Mouse (Mus musculus) left cerebral cortex, postnatal 36 days (tissue): ENCODE measurements around the gene Nfkb1. TPM values are rescaled to one million over a fixed set of nuclear protein-coding genes. Genes with fewer than 3 reads are reported as not detected.
A peak's percentile ranks its signal among the peaks of the same experiment; 100 is the strongest.

Source experiments
- DNase-seq, 2 experiments: peaks; one replicate each; pipeline ENCODE4 v3.0.0; 2021 to 2022; ENCODE audit warnings: low spot score in 2 of 2, mixed read lengths in 1 of 2
- intact Hi-C: fragments of 180-260 bp; cut with DNase I; formaldehyde crosslinking; loops from one replicate; pipeline ENCODE4 v1.15.1; 2025
- total RNA-seq, 2 experiments: library from RNA; stranded (reverse); gene quantifications; 2 replicates each; pipeline ENCODE4 v1.2.3; 2021

Nfkb1 gene
- total RNA-seq, 2 experiments from 2014 or later, result 16.3 to 23.0 TPM

DNA sequence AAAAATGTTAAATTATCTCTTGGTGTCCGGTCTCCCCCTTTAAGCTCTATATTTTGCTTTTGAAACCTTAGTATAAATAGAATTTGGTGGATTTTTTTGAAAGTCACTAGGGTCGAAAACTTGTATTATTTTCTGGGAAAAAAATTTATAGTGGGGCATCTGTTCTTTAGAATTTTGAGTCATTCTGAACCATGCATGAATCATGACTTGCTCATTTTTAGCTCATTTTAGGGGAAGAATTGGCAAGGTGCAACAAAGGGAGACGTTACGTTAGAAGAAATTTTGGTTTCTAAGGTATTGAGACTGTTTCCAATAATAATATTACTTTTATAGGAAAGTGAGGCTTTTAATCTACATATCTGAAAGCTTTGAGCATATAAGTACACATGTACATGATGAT lies 20.3 kb upstream of the Nfkb1 start:
- intact Hi-C loops, result loop anchor here (2.0 to 10.0 kb wide), 2 partner anchors 277 to 423 kb away; partner anchors contain the start of gene Ube2d3
- DNase-seq, result no peak

DNA sequence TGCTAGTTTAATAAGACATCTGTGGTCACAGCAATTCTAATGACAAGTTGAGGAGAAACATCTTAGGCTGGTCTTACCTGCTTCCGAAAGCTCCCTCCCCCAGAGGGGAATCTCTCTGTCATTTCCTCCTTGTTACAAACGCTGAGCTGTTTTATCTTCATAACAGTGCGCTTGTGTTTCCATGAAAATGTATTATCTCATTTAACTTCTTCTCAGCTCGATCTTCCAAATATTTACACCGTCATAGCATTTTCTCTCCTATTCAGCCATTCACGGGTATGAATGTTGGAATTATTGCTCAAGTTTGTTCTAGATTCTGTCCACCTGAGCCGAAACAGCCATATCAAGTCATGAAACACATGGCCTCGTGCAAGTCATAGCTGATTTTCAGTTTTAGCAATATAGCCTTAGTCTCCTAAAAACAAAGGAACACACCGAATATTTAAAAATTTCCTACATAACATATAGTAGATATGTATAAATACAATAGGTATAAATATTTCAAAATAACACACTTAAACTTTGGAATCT lies 19.8 kb upstream of the Nfkb1 start:
- no peak for DNase-seq
- intact Hi-C loops, result loop anchor here (10.0 kb wide), 1 partner anchor 276 kb away; the partner anchor contains the start of gene Ube2d3

DNA sequence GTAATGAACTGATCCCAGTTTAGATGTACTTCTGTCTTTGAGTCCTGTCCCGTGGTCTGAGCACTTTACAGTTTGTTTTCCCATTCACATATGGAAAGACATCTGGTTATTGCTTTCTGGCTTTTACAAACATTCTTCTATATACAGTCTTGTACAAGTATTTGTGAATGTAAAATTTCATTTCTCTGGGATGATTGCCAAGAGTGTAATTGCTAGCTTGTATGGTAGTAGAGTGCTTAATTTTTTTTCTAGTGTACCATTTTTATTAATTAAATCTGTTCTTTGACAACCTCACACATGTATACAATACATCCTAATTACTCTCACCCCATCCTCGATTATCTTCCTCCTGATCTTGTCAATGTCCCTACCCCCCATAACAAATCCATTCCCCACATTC lies 12.0 kb upstream of the Nfkb1 start:
- DNase-seq, result no peak
- intact Hi-C loops, result no loop called here

DNA sequence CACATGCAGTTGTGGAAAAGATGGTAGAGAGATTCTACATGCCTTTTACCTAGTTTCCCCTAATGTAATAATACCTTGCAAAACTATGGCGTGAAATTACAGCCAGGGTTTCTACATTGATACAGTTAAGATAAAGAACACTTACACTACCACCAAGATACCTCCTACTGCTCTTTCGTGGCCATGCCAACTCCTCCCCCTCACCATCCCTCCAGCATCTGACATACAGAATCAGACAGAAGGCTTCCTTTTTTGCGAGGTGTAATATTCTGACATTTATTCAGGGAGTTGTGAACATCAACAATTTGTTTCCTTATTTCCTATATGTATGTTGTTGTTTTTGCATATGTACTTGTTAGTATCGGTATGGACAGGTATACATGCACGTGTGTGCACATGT lies 11.3 kb upstream of the Nfkb1 start:
- peak in 1 of 2 experiments; percentile 29 for DNase-seq
- intact Hi-C loops, result no loop called here

DNA sequence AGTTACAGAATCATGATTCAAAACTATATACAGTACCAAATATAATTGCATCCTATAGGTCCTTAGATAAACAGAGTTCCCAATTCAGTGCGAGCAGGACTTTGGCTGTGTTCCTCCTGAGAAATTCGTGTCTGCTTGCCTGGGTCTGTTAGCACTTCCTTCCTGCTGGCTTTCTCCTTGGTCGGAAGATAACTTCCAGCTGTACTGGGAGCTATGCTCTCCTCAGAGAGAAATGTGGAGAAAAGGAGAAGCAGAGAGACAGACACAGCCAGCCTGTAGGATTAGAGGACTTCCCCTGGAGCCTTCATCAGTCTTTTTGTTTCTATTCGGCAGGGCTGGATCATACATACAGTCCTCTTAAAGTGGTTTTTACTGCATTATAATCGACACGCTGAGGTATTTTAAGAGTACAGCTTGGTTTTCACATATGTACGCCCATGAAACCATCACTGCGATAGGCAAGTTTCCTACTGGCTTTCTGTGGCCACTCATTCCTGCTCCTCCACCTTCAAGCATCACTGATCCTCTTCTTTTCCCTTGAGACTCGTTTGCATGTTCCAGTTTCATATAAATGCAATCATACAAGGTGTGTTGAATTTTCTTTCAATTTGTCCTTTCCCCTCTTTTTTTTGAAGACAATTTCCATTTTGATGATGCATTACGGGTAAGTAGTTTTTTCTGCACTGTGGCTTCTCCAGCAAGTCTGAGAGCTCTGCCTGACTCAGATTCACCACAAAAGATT lies 8.3 kb upstream of the Nfkb1 start:
- intact Hi-C loops, result no loop called here
- DNase-seq, result no peak

DNA sequence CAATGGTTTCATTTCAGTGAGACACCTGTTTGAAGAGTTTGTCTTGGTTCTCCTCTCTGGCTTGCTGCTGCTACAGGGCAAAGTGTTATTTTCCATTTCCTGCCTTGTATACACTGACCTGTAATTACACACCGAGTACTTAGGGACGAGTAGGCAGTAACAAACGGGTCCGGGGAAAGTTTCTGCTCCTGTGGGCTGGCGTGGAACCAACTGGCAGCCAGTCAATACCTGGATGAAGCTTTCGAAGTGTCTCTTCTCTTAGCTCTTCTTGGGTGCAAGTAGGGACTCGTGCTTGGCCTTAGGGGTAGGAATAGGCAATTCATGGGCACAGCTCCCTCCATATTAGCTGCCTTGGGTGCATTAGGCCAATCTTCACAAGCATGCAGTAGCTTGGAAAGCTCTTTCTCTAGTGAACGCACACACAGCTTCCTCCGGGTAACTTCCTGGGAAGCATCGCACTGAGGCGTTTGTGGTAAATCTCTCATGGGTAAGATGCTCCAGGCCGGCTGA lies 7.2 kb upstream of the Nfkb1 start:
- no peak for DNase-seq
- intact Hi-C loops, result no loop called here

DNA sequence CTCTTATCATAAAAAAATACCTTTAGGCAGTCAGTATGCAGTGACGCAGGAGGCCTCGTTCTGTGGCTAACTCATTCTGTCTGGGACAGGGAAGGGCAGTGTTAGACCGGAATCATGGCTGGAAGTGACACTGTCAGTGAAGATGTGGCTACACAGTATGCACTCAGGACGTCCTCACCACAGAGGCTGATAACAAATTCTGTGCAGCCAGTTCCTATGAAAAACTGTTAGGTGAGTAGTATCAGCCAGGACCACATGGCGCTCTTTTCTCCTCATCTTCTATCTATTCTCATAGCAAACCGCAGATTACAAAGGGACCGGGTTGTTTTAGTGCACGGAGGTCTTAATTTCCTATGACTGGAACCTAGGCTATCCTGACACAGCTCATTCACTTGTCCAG lies 4.9 kb upstream of the Nfkb1 start:
- intact Hi-C loops, result no loop called here
- DNase-seq, result no peak

DNA sequence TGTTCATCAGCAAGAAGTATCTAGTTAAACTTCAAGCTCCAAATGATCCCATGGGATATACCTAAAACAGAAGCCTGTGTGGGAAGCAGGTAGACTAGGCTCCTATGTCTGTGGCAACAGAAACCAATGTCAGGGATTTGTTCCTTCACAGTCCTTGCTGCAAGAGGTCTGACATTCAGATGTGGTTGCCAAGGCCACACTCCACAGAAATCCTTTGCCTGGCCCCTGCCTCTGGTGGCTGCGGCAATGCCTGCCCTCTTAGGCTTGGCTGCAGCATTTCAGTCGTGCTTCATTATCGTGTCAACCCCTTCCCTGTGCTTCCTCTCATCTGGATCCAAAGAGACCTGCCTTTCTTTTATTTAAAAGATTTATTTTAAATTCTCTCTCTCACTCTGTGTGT lies 1.7 kb upstream of the Nfkb1 start:
- no peak for DNase-seq
- intact Hi-C loops, result loop anchor here (5.0 kb wide), 1 partner anchor 81 kb away; no protein-coding TSS in a partner anchor

DNA sequence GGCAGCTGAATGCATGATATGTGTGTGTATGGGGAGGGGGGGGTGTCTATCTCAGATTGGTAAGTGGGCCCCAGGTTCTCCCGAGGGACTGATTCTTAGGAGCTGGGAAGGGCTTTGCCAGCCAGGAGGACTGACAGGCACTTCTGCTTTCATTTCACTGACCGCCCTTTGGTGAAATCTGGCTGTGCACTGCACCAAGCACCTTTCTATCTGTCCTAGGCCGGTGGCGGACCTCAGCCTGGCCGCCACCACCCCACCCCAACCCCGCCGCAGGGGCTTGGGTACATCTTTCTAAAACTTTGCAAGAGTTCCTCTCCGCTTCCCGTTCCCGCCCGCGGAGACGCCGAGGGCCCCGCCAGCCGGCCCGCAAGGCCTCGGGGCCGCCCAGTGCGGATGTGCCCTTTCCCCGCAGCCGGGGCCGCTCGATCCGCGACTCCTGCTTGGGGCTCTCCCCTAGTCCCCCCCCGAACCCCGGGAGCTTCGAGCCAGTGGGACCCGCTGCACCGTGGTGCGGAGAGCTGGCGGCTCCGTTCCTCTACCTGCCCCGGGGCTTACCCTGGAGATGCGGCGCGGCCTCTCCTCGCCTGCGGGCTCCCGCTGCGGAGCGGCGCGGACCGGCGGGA lies 668 bp downstream of the Nfkb1 start:
- peak; percentile 51 to 61 for DNase-seq
- intact Hi-C loops, result loop anchor here (5.0 kb wide), 1 partner anchor 78 kb away; no protein-coding TSS in a partner anchor

DNA sequence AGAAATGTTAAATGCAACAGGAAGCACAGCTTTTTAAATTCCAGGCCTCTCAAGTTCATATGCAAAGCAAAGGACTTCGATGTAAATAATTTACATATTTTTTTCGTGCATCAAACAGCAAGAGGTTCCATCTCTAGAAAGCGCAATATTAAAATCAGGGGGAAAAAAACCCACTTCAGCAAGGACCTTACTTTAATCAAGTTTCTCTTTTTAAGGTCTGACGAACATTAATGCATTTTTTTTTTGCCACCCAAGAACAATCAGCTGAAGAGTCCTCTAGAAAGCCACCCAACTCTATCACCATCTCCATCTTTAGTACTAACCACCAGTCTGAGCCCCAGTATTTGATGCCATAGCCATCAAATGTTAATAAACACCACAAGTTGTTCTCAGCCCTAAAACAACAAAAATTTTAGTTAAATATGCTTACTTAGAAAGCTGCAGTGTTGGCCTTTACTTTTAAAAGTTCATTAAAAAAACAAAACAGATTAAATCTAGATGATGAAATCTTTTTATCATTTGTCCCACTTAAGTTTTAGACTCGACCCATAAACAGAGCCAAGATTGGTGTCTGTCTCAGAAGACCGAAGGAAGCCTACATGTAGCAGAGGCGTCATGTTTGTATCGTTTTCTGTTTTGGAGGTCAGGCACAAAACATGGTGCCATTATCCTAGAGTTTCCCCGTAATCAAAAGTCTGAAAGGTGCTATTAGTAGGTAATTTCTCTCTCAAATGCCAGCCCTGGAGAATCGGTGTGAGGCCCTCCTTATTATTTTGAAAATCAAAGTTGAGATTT lies 1.4 kb downstream of the Nfkb1 start:
- intact Hi-C loops, result loop anchor here (5.0 kb wide), 1 partner anchor 78 kb away; no protein-coding TSS in a partner anchor
- DNase-seq, result no peak

DNA sequence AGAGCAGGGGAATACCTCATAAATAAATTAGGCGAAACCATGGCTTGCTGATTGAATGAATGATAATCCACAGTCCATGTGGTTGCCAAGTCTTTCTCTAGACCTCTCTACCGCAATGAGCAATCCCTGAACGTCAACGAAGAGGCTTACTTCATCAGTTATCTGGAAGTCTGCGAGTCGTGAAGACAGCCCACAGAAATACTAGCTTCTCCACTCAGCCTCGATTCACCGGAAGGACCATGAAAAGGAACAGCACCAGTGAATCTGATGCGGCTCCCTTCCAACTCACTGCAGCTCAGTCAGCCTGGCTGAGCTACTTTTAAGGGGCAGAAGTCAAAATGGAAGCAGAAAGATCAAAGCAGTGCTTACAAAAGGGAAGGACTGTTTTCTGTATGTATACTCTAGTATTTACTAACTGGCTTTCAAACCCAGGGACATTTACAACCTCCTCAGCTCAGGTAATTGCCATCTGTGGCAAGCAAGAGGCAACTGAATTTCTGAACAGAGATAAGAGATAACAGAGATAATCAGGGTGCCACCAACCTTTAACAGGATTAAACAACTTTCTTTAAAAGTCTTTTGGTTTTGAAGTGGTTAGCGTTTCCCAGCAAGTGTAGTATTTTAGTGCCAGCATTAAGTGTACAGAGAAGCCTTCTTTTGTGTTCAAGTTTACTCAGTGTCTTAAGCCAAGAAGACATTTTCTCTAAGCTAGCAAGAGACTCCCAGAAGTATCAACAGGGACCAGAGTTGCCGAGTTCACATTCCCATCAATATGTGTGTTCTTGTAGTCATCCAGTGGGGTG lies 2.2 kb downstream of the Nfkb1 start:
- no peak for DNase-seq
- intact Hi-C loops, result no loop called here

DNA sequence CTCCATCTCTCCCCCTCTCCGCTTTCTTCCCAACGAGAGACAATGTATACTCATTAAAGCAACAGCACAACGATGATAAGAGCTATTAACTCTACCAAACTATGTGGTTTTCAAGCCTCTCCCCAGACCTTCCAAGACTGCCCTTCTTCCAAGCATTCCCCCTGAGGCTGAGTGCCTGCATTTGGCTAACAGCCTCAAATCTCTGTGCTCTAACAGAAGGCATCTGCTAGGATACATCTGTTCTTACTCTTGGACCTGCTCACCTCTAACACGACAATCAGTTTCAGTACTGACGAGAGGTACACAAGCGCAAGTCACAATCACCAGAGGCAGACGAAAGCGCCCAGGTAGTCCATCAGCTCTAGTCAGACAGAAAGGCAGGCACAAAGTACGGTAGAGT lies 3.4 kb downstream of the Nfkb1 start:
- intact Hi-C loops, result no loop called here
- DNase-seq, result no peak

DNA sequence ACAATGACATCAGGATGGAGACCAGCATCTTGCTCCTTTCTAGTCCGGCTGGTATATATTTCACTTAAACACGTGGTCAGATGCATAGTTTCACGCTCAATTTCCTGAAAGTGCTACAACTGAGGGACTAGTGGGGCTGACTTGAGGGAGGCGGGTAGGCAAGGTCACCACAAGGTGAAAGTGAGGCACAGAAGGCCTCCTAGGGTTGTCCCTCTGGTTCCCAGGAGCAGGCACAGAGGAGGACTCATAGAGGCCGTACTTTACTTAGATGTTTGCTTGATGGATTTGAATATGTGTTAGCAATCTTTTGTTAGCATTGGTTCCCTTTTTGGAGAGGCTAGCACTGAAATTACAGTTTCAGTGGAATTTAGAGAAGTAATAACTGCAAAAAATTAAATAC lies 4.9 kb downstream of the Nfkb1 start:
- intact Hi-C loops, result no loop called here
- DNase-seq, result no peak

DNA sequence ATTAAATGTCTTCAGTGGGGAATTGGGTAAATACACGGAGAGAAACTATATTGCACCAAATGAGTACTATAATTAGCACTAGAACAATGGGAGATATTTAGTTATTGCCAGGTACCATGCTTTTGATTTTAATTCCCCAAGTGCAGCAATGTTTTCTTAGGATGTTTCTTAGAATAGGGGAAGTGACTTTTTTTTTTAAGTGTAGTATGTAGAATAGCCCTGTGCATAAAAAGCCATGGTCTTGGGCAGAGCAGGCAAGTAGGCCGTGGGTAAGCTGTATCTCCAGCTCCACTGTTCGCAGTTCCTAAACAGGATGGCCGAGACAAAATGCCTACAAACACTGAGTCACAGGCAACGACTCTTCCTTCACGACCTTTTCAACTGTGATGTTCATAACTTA lies 8.1 kb downstream of the Nfkb1 start:
- DNase-seq, result no peak
- intact Hi-C loops, result no loop called here

DNA sequence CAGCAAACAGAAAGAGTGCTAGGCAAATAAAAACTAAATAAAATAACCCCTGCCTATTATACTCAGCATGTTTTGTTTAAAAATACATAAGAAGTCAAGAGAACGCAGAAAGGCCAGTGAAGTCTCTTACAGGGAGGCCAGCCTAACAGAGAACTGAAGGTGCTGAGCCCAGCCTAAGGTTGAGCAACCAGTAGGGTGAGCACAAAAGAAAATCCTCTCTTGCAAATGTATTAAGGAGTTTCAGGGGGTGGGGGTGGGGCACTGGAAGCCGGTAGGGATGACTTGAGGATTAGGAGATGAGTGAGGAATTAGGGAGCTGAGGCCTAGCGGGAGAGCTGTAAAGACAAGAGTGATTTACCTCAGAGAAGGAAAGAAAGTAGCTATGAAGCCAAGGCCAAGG lies 9.1 kb downstream of the Nfkb1 start:
- no peak for DNase-seq
- intact Hi-C loops, result no loop called here

DNA sequence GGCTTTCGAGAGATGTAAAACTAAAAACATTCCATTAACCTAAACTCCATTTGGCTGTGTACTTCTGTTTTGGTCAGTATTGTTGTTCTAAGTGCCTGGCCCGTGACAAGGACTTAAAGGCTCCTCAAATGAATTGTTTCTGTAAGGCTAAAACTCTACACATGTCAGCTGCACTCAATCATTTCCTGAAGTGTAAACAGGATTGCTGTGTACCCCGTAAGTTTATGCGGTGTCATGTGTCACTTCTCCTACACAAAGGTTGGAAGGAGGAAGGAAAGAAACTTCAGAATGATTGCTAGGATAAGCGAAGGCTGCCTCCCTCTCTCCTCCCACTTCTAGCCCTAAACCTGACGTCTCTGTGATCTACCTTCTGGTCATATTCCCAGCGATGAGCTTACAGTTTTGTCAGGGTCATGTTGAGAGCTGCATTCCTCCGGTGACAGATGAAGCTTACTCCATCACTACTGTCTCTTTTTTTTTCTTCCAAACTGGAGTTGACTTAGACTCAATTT lies 10.0 kb downstream of the Nfkb1 start:
- DNase-seq, result no peak
- intact Hi-C loops, result no loop called here

DNA sequence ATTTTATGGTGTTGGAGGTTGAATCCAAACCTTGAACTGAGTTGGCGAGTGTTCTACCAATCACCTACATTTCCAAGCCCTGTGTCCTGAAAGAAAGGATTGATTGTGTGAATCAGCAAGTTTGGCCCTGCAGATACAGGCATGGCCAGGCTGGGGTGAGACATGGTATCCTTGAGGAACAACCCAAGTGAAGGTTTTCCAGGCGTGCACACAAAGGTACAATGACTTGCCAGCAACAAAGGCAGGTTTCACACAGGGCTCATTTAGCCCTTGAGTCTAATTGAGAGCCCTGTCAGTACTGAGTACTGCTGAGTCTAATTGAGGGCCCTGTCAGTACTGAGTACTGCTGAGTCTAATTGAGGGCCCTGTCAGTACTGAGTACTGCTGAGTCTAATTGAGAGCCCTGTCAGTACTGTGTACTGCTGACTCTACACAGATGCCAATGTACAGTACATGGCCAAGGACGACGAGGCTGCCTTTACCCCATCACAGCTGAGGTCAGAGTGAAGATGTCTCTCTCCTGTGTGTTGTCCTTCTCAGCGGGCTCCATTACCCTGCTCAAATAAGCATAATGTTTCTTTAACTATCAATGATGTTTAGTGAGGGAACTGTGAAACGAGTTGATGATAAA lies 11.0 kb downstream of the Nfkb1 start:
- no peak for DNase-seq
- intact Hi-C loops, result no loop called here

DNA sequence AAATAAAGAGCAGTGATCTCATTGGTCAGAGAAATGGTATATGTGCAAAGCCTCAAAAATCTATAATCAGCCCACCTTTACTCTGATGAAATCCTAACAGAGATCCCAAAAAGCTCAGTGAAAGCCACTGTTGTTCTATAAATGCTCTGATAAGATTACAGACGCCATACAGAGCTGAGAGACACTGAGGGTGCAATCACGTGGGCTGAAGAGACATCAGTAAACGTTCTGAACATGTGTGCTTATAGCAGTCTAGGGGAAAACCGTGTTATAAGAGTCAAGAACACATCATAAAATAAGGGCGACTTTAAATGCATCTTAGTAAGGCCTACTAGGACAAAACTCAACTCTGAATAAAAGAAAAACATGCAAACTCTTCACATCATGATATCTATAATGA lies 14.3 kb downstream of the Nfkb1 start:
- intact Hi-C loops, result no loop called here
- no peak for DNase-seq

DNA sequence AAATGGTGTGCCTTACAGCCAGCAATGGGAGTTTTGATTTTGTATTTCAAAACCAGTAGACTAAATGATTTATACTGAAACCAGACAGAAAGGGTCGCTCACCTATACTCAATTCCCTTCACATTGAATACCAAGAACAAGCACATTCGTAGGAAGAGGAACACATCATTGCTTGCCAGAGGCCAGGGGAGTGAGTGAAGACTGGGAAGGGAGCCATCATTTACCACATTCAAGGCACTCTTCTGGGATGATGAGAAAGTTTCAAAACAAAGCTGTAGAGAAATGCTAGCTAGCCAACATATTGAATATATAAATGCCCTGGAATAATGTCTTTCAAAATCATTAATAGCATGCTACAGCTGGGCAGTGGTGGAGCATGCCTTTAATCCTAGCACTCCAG lies 15.0 kb downstream of the Nfkb1 start:
- DNase-seq, result no peak
- intact Hi-C loops, result no loop called here
